Mouse (Mus musculus) layer of hippocampus, adult 11-12 months (tissue): ENCODE measurements around the gene Cstb.

Experiments used
- DNase-seq: peaks from one replicate; pipeline ENCODE4 v3.0.0; 2022; ENCODE audit warnings: low spot score

Cstb gene

DNA sequence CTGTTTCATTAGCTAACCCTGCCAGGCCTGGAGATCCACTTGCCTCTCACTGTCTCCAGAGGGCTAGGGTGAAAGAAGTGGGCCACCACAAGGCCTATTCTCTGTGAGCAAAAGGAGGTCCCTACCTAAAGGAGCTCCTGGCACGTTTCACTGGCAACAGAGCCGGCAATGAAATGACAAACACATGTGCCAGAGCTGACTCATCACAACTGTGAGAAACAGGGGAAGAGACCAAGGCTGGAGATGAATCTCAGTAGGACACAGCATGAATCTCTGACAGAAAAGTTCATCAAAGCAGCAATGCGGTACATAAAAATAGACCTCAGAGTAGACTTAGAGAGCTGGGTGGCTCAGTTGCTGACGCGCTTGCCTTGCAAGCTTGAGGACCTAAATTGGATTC lies 7.6 kb upstream of the Cstb start:
- DNase-seq: no peak

DNA sequence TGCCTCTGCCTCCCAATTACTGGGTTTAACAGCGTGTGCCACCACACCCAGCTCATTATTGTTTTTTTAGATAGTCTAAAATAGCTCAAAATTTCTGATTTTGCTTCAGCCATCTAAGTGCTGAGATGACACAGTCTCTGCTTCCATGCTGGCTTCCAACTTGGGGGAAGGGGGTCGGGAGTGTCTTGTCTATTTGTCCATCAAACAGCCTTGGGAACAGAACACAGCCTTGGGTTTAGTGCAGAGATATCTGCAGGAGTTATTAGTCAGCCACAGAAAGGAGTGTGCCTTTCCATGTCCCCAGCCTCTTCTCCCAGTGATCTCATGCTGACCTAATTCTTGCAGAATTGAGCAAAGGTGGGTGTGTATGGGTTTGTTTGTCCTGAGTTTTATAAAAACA lies 6.7 kb upstream of the Cstb start:
- DNase-seq: no peak

DNA sequence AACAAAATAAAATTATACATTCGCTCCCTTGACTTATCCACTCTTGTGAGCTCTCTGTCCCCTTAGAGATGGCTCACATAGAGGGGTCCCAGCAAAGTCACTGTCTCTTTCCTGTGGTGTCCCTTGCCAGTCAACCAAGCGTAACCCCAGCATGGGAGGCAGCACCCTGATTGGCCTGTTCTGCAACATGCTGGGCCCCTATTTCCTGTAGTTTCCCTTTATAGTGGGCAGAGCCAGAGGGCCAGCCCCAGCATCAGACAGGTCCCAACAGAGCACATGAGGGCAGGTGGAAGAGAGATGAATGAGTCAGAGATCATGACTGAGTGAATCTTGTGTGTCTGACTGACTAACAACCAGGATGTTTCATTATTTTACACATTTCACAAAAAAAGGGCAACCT lies 4.5 kb upstream of the Cstb start:
- DNase-seq: no peak

DNA sequence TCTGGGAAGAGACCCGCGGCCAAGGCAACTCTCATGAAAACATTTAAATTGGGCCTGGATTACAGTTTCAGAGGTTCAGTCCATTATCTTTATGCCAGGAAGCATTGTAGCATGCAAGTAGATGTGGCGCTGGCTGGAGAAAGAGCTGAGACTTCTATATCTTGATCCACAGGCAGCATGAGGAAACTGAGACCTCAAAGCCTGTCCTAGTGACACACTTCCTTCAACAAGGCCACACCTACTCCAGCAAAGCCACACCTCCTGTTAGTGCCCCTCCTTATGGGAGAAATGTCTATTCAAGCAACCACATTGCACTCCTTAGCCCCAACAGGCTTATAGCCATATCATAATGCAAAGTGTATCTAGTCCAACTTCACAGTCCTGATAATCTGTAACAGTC lies 2.9 kb upstream of the Cstb start:
- no peak for DNase-seq

DNA sequence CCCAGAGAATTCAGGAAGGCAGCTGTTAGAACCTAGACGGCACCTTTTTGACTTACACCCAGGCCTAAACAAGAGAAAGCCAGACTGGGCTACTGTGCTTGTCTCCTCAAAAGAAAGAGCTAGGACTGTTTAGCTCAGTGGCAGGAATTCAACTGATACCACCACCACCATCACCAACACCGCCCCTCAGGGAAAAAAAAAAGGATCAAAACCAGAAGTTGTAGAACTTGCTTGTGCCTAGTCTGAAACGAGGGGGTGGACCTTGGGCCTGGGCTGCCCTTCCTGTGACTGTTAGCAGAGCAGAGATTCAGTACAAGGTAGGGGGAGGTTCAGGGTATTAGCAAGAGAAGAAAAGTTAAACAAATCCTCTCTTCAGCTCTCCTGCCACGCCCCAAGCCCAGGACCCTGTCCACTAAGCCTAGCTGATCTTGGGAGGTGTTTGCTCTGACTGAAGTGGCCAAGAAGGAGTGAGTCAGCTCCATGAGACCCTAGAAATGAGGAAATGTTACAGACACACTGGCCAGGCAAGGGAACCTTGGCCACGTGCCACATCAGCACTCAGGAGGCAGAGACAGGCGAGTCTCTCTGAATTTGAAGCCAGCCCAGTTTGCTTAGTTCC lies 757 bp downstream of the Cstb start:
- peak; percentile 45 for DNase-seq

DNA sequence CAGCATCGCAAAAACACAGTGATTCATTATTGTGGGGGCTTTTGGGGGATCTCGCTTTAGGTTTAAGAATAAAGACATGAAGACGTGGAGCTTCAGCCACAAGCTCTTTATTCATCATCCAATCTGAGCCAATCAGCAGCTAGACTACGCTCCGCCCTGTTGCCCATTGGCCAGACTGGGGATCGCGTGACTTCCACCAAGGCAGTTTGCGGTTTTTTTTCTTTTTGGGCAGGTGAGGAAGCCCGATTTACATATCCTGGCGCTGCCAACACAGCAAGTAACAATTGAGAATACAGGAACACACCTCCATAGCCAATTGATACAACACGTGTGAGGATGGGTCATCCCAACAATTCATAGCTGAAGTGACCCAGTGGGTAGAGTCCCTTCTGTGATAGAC lies 2.6 kb downstream of the Cstb start:
- no peak for DNase-seq

DNA sequence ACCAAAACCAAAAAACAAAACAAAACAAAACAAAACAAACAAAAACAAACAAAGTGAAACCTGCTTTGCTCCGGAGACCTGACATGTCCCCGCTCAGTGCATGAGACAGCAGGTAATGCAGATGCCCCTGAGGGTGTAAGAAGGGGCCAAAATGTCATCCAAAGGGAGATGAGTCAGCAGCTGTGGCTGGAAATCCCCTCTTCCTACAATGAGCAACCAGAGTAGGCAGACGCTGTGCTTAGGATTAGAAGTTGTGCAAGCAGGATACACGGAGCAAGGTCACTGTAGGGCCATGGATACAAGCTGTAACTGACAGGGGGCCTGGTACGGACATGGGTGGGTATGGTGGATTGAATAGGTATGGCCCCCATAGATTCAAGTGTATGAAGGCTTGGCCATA lies 3.7 kb downstream of the Cstb start:
- DNase-seq: no peak

DNA sequence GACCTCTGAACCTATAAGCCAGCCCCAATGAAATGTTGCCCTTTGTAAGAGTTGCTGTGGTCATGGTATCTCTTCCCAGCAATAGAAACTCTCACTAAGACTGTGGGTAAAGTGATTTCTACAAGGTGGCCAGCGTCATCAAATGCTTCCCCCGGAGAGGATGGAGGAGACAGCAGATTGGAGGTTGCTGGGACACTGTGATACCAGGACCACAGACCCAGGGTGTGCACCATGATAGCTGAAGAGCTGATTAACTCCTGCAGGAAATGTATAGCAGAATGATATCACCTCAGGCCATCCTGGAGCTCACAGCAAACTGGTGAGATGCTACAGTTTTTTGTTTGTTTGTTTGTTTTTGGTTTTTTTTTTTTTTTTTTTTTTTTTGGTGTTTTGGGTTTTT lies 4.3 kb downstream of the Cstb start:
- DNase-seq: no peak

DNA sequence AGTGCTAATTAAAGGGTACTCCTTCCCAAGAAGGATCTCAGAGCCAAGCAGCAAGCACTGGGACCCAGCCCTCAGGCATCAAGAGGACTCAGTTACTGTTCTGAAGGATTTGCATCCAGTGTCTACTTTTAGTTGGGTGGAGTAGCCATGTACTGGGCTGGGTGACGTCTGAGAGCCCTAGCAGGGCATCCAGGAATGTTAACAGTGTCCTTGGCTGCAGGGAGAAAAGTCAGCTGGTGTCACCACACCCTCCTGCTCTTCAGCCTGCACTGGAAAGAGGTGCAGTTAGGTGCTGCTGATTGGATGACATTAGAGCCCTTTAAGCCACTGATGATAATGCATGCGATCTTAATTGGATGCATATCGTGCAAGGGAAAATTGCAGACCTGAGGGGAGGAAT lies 7.4 kb downstream of the Cstb start:
- DNase-seq: no peak

DNA sequence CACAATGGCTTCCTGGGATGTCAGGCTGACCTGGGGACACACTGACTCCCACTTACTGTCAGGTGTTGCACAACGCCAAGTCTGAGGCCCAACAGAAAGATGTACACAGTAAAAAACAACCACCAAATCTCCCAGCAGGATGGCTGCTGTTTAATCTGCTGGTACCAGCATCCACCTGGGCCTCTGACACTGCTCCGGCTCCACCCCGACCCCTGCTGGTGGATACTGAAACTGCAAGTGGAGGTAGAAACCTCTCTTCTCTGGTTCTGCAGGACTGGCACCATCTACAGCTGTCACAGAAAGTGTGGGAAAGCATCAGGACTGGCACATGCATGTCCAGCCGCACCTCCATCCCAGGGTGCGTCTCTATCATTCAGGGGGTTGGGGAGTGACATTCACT lies 12.6 kb downstream of the Cstb start:
- peak; percentile 84 for DNase-seq

DNA sequence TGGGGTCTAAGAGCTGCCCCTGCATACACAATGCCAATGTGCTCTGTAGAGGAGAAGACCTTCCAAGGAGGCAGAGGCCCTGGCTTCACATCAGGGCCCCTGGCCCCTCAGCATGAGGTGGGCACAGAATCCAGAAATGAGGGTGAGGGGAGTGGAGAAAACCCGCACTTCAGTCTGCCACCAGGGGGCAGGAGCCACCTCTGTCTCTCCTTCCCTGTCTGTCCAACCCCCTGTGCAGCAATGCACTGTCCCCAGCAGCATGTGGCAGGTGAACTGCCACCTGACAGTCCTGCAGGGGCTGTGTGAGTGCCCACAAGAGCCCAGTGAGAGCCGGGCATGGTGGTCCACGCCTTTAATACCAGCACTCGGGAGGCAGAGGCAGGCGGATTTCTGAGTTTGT lies 14.1 kb downstream of the Cstb start:
- DNase-seq: no peak

DNA sequence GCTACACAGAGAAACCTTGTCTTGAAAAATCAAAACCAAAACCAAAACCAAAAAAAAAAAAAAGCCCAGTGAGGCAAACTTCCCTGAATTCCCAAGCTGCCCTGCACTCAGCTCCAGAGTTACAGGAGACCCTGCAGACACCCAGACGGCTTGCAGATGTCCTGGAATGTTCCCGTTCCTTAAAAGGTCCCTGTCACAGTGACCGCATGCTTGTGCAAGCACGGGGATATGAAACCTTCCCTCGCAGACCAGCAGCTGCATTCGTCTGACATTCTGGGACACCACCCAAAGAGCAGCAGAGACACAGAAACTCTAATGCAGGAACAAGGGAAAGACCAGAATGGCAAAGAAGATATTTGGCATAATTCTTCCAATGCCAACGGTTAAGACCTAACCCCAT lies 14.5 kb downstream of the Cstb start:
- DNase-seq: no peak

DNA sequence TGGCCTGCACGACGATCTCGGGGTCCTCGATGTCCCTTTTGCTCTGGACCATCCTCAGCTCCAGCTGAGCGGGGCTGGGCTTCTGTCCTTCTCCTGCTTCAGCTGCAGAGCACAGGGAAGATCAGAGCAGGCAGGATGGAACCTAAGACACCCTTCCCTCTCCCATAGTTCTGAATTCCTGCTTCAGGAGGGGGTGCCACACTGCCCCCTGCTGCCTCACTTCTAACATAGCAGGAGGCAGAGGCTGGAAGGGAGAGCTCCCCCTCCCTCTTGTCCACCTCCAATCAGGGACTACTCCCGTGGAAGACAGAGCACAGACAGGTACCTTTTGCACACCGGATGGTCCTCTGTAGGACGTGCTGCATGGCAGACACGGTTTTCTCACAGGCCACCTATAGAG lies 15.3 kb downstream of the Cstb start:
- no peak for DNase-seq

DNA sequence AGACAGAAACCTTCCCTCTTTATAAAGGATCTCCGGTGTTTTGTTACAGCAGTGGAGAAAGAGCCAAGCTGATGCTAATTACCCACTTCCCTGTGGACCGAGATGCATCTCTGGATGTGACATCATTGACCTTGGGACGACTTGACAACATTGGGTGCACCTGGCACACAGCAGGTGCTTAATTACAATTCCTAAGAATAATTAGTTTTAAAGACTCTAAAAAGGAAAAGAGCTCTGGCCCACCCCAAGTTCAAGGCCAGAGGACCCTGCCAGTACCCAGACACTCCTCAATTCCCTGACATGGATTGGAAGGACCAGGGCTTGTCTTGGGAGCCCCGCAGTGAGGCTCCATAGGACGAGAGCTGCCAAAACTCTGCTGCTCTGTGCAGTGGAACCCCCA lies 16.1 kb downstream of the Cstb start:
- DNase-seq: no peak

DNA sequence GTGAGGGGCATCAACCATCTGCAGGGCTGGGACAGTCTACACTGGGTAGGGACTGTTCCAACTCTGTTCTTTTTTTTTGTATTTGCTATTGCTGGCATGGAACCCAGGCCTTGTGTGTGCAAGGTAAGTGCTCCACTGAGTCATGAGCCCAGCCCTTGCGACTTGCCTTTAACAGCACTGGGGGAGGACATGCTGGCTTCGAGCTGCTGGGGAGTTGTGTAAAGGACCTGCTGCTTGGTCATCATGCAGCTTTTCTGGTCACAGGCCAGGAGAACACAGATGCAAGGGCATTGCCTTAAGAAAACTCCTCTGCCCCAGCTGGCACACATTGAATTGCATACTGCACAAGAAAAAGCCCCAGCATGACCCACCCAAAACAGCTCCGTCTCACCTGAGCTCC lies 16.8 kb downstream of the Cstb start:
- DNase-seq: no peak

DNA sequence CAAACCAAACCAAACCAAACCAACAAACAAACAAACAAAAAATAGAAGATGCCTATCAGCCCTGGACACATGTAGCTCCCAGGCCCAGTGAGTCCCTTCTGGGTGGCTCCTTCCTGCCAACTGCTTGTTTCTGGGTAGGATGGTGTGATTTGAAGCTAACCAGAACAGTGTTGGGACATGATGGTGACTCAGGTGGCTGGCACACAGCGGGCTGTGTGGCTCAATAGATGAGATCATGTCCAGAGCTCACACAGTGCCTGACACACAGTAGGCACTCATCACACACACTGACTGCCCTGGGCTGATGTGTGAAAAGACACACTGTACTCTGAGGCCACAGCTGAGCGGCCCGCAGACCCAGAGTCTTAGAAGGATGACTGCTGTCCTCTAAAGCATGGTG lies 20.7 kb downstream of the Cstb start:
- DNase-seq: no peak

DNA sequence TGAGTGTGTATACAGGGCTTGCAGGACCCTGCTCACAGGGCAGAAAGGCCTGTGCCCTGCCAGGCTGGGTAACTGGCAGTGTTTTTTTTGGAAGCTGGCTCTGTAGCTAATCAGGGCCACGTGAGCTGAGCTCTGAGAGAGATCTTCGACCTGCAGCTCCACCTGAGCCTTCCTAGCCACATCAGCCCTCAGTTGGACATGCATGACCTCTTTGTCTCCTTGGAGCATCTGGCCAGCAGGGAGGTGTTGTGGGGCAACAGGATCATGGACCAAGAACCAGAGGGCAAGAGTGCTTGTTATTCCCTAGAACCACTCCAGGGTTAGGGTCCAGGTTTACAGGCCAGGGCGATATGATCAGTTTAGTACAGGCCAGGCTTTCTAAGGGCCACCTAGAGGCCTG lies 21.9 kb downstream of the Cstb start:
- DNase-seq: no peak

DNA sequence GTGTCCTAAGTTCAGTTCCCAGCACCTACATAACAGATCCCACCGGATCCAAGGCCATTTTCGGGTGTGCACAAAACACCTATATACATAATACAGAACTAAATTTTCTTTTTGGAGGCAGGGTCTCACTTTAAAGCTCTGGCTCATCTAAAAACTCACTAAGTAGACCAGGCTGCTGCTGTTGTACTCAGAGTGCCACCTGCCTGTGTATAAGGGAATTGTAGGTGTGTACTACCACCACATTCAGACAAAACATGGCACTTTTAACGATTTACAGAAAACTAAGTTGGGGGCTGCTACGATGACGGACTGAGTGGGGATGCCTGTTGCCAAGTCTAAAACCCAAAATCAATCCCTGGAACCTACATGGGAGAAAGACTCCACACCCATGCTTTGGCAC lies 25.3 kb downstream of the Cstb start:
- no peak for DNase-seq

DNA sequence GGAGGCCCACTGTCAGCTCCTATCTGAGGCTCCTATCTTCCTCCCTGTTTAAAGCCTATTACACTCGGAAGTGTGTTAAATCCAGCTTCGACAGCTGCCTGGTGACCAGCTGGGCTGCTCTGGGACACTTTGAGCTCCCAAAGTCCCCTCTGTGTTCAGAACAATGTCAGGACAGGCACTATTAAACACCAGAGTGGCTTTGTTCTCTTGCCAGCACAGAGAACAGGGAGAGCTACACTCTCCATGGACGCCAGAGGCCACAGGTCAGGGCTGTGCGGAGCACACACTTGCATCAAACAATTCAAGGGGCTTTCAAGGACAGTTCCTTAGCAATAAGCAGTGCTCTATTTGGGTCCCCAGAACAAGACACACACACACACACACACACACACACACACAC lies 27.2 kb downstream of the Cstb start:
- DNase-seq: no peak

DNA sequence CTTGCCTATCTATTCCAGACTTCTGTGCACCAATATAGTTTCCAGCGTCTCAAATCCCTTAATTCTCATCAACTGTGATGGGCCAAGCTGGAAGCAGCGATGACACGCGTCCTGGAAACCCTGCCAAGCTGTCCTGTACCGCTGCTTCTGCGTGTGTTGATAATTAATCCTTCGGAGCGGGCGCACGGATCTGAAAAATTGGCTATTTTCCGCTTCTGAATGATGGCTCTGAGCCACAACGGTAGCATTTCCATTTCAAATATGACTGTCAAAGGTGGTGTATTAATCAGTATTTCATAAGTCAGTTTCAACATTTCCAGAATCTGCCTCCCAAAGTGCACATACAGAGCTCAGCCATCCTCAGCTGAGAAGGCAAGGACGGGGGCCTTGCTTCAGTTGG lies 31.2 kb downstream of the Cstb start:
- DNase-seq: peak; percentile 48

DNA sequence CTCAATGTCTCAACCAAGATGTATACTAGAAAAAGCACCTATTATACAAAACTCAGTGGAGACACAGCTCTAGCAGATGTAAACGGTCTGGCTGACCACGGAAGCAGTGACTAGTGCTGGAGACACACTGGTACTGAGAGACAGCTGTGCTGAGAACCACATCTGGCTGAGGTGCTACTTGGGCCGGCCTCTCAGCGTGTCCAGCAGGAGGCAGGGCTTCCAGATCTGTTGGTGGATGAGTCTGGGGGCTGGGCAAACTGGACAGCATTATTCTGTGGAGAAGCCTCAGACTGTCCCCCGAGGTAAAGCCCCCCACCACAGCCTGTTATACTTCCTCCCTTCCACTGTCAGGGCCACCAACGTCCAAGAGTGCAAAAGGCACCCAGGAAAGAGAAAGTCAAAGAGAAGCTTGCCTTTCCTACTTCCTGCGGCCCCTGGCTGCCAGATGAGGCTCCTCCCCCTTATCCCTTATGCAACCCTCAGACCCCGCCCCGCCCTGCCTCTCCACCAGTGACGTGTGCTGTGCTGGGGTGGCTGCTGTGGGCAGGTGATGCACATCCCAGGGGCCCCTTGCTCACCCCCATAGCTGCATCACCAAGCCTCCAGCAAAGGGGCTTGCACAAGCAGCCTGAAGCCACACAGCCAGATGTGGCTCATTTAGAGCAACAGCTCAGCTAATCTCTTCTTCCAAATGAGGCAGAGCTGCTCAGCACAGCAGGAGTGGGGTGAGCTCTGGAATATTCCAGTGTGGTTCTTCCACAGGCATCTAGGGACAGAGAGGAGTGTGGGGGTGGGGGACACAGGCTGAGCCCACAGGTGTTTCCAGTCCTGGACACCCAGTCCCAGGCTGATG lies 32.3 kb downstream of the Cstb start:
- no peak for DNase-seq

DNA sequence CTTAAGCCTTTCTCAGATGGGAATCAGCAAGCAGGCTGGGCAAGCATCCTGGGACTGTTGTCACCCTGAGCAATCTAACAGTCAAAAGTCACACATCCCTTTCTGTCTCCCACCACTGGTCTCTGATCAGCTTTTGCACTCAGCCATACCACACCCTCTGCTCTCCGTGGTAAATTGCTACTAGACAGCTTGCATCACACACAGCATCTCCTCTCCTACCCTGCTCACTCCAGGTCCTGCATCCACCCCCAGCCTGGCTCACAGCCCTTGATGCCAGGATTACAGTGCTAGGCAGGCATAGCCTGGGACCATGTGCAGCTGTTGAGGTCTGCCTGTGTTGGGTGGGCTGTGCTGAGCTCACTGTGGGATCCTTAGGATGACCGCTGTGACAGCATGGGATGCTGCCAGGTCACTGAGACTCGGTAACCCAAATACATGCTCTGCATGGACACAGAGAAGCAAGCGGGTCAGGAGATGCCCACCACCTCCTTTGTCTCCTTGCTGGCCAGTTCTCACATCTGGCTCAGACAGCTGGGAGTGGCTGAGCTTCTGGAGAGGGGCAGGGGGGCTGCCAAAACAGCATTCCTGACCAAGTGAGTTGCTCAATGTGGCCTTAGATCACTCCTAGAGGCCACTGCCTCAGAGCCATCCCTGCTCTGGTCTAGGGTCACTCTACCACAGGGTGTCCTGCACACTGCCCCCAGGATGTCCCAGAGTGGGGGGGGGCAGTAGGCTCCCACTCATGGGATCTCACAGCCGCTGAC lies 33.1 kb downstream of the Cstb start:
- DNase-seq: peak; percentile 46

DNA sequence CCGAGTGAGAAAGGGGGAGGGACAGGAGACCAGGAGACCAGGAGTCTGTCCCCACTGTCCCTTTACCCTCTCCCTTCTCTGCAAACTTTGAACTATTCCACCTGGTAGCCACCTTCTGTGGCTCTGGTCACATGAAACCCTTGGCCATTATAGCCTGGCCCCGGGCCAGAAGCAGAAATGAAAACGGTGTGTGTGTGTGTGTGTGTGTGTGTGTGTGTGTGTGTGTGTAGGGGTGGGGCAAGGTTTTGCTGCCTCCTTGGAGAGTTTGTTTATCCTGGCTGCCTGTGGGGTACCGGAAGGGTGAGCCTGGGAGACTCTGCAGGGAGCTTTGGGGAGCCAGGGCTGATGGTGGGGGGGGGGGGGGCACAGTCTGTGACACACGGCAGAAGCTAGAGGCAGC lies 35.0 kb downstream of the Cstb start:
- DNase-seq: no peak
